Mouse (Mus musculus): ENCODE measurements at regions not wholly inside any gene's neighbourhood (a gene's known extent, or its start where the extent isn't known, plus 50 kb on each side); places are given as distances from the start of the nearest gene placed in this dataset.

GRCm38 (mm10) chr13:71068757-71069201 is 227.2 kb upstream of the Adamts16 start:
- ATAC-seq = peak; percentile 46

DNA sequence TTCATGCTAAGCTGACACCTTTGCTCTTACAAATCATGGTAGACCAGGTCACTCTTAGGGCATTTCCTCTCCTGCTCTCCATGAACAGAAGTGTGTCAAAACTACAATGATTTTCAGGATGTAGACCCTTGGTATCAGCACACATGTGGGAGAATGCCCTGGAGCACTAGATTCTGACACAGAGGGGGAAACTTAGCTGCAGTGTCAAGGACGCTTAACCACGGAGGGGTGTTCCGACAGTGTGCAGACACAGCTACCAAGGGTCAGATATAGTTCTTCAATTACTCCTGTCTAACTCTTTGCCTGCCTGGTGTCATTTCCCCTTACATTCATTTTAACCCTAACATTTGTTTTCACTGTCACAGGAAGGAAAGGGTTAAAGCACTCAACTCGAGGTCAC is 226.4 kb upstream of the Adamts16 start:
- Histone ChIP-seq H3K36me3 (ENCODE audit: control insufficient read depth, insufficient read depth, low read length) (no peaks in the 10 kb centered on the region), H3K4me2 (ENCODE audit: low read length) (no peak overlapping the region; the same call in 1 of the 2 replicates), H3K27ac (ENCODE audit: low read depth, low read length) (no peak overlapping the region), H3K27me3 (replicated peaks; ENCODE audit: control insufficient read depth, insufficient read depth, low read length) (no peaks in the 10 kb centered on the region; the same call in 1 of the 2 replicates), H3K4me1 (ENCODE audit: control insufficient read depth, insufficient read depth, low read depth, low read length) (peaks cover 11% of the 10 kb centered on the region), H3K9me3 (ENCODE audit: control insufficient read depth, low read length) (no peaks in the 10 kb centered on the region), H3K4me3 (ENCODE audit: low read length) (no peak overlapping the region), H3K9ac (ENCODE audit: low read depth, low read length) (no peak overlapping the region)
- WGBS = 41% methylated on average over 4 of the region's 4 CpGs
- ATAC-seq = no peak

More at GRCm38 (mm10) chr13:71068757-71069201, 227.2 kb upstream of the Adamts16 start:
- Histone ChIP-seq H3K4me2 (ENCODE audit: low read length) (peak overlapping the region; percentile 33), H3K4me3 (ENCODE audit: low read length) (no peak overlapping the region), H3K4me1 (ENCODE audit: control insufficient read depth, insufficient read depth, low read depth, low read length) (peaks cover 11% of the 10 kb centered on the region), H3K9ac (ENCODE audit: low read depth, low read length) (peak overlapping the region; percentile 41; the same call in 1 of the 2 replicates), H3K27ac (ENCODE audit: low read depth, low read length) (no peak overlapping the region), H3K9me3 (ENCODE audit: control insufficient read depth, low read length) (no peaks in the 10 kb centered on the region), H3K36me3 (ENCODE audit: control insufficient read depth, insufficient read depth, low read length) (no peaks in the 10 kb centered on the region), H3K27me3 (replicated peaks; ENCODE audit: control insufficient read depth, insufficient read depth, low read length) (no peaks in the 10 kb centered on the region; the same call in 1 of the 2 replicates)
- 34% methylated on average over 11 of the region's 11 CpGs for WGBS

DNA sequence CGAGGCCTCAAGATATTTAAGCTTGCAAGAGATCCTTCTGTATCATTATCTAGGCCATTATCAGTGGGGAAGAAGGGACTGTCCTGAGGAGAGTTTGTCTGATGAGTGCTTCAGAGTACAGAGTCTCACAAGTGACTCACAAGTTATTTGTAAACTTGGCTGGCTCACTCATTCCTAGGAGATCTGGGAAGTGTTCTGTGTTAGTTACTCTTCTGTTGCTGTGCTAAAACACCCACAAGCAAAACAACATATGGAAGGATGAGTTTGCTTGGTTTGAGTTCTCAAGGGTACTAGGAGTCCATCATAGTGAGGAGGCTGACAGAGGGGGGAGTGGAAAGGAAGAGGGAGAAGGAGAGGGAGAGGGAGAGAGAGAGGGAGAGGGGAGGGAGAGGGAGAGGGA is 224.0 kb upstream of the Adamts16 start:
- ATAC-seq = no peak

DNA sequence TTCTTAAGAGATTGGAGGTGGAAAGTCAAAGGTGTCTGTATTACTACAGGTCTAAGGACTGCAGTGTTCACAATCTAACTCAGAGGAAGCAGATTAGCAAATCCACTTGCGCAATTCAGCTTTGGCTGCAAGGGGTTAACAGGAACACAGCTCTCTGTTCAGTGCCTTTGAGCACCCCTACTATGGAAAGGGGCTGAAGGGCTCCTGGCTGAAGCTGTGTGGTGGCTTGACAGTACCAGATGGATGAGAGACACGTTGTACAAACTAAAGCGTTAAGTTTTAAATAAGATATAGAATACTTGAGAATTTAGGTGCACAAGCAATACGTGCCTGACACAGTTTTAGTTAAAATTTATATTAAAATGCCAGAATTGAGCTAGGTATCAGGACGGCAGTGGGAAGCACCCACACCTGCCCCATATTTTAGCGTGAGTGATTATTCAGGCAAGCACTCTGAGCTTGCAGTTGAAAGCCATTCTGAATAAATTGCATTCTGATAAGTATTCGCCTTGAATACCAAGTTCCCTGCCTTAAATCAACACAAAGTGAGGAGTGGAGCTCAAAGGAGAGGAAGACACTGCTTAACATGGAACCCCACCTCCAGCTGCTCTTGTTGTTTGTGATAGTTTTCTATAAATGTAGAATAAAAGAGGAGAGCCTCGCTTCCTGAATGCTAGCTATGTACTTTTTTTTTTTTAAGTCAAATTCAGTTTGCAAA is 223.1 kb upstream of the Adamts16 start:
- H3K9ac ChIP-seq (ENCODE audit: low read depth, low read length) = no peak overlapping the region

More for the DNA sequence above, 224.0 kb upstream of the Adamts16 start:
- no peak overlapping the region for H3K27ac ChIP-seq (ENCODE audit: low read depth, low read length)
- 83% methylated on average over 1 of the region's 1 CpGs for WGBS
- no peak overlapping the region for H3K9ac ChIP-seq (ENCODE audit: low read depth, low read length)
- peaks cover 11% of the 10 kb centered on the region for H3K4me1 ChIP-seq (ENCODE audit: control insufficient read depth, insufficient read depth, low read depth, low read length)
- H3K4me3 ChIP-seq (ENCODE audit: low read length) = no peak overlapping the region
- H3K36me3 ChIP-seq (ENCODE audit: control insufficient read depth, insufficient read depth, low read length) = no peaks in the 10 kb centered on the region
- H3K9me3 ChIP-seq (ENCODE audit: control insufficient read depth, low read length) = no peaks in the 10 kb centered on the region
- H3K27me3 ChIP-seq (replicated peaks; ENCODE audit: control insufficient read depth, insufficient read depth, low read length) = no peaks in the 10 kb centered on the region
- H3K4me2 ChIP-seq (ENCODE audit: low read length) = no peak overlapping the region

GRCm38 (mm10) chr13:71053361-71054264 is 212.0 kb upstream of the Adamts16 start:
- ATAC-seq = peak; percentile 65
- WGBS = 60% methylated on average over 21 of the region's 21 CpGs
- no peaks in the 10 kb centered on the region for H3K36me3 ChIP-seq (ENCODE audit: control insufficient read depth, insufficient read depth, low read length)
- peak overlapping the region; percentile 16; the same call in 1 of the 2 replicates for H3K4me2 ChIP-seq (ENCODE audit: low read length)
- H3K9ac ChIP-seq (ENCODE audit: low read depth, low read length) = no peak overlapping the region
- no peak overlapping the region for H3K27ac ChIP-seq (ENCODE audit: low read depth, low read length)
- no peaks in the 10 kb centered on the region for H3K27me3 ChIP-seq (replicated peaks; ENCODE audit: control insufficient read depth, insufficient read depth, low read length)
- no peaks in the 10 kb centered on the region for H3K4me1 ChIP-seq (ENCODE audit: control insufficient read depth, insufficient read depth, low read depth, low read length)
- no peaks in the 10 kb centered on the region for H3K9me3 ChIP-seq (ENCODE audit: control insufficient read depth, low read length)
- H3K4me3 ChIP-seq (ENCODE audit: low read length) = no peak overlapping the region

More for the DNA sequence above, 223.1 kb upstream of the Adamts16 start:
- Histone ChIP-seq H3K9me3 (ENCODE audit: control insufficient read depth, low read length) (no peaks in the 10 kb centered on the region), H3K4me2 (ENCODE audit: low read length) (no peak overlapping the region), H3K4me1 (ENCODE audit: control insufficient read depth, insufficient read depth, low read depth, low read length) (peaks cover 11% of the 10 kb centered on the region), H3K27me3 (replicated peaks; ENCODE audit: control insufficient read depth, insufficient read depth, low read length) (no peaks in the 10 kb centered on the region), H3K36me3 (ENCODE audit: control insufficient read depth, insufficient read depth, low read length) (no peaks in the 10 kb centered on the region), H3K27ac (ENCODE audit: low read depth, low read length) (no peak overlapping the region), H3K4me3 (ENCODE audit: low read length) (no peak overlapping the region)
- 65% methylated on average over 8 of the region's 8 CpGs for WGBS
- ATAC-seq = peak; percentile 77; the same call in 1 of the 2 replicates

DNA sequence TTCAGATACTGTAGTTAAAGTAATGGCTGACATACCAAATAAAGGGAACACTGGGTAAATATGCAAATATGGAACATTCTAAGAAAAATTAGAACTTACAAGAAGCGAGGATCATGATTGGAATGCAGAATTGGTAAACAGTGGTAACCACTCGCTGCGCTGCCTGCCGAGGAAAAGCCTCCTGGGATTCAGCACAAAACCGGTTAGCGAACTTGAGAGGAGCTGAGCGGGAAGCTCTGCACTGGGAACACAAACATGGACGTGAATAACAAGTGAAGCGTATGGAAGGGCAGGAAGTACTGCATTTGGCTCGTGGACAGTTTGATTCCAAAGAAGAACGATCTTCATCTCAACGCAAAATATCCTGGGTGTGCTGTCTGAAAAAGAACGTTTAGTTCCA is 209.0 kb upstream of the Adamts16 start:
- WGBS = 29% methylated on average over 13 of the region's 13 CpGs
- Histone ChIP-seq H3K4me1 (ENCODE audit: control insufficient read depth, insufficient read depth, low read depth, low read length) (no peaks in the 10 kb centered on the region), H3K27me3 (replicated peaks; ENCODE audit: control insufficient read depth, insufficient read depth, low read length) (no peaks in the 10 kb centered on the region), H3K36me3 (ENCODE audit: control insufficient read depth, insufficient read depth, low read length) (no peaks in the 10 kb centered on the region), H3K27ac (ENCODE audit: low read depth, low read length) (no peak overlapping the region), H3K4me3 (ENCODE audit: low read length) (no peak overlapping the region), H3K9ac (ENCODE audit: low read depth, low read length) (no peak overlapping the region), H3K9me3 (ENCODE audit: control insufficient read depth, low read length) (no peaks in the 10 kb centered on the region), H3K4me2 (ENCODE audit: low read length) (peak overlapping the region; percentile 18)
- no peak for ATAC-seq

DNA sequence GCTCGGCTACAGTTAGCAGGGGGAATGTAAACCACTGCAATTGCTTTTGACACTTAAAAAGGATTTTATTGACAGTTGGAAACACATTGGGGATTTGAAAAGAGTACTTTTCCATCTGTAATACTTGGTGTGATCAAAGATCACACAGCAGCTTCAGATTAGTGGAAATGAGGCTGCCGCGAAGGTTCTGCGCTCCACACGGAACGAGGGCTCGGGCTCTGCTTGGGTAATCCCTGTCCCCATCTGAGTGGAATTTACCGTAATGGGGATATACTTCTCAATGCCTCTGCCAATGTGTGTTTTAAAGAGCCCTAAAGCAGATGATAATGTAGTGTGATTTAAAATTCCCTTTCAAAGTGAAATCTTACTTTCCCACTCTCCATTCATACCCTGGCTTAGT is 194.4 kb upstream of the Adamts16 start:
- H3K27ac ChIP-seq (ENCODE audit: low read depth, low read length) = no peak overlapping the region
- H3K4me1 ChIP-seq (ENCODE audit: control insufficient read depth, insufficient read depth, low read depth, low read length) = no peaks in the 10 kb centered on the region
- no peaks in the 10 kb centered on the region for H3K36me3 ChIP-seq (ENCODE audit: control insufficient read depth, insufficient read depth, low read length)
- no peak overlapping the region for H3K9ac ChIP-seq (ENCODE audit: low read depth, low read length)
- ATAC-seq = no peak
- H3K4me3 ChIP-seq (ENCODE audit: low read length) = no peak overlapping the region
- H3K4me2 ChIP-seq (ENCODE audit: low read length) = no peak overlapping the region
- 75% methylated on average over 8 of the region's 8 CpGs for whole genome bisulfite sequencing
- no peaks in the 10 kb centered on the region for H3K27me3 ChIP-seq (replicated peaks; ENCODE audit: control insufficient read depth, insufficient read depth, low read length)
- H3K9me3 ChIP-seq (ENCODE audit: control insufficient read depth, low read length) = no peaks in the 10 kb centered on the region

DNA sequence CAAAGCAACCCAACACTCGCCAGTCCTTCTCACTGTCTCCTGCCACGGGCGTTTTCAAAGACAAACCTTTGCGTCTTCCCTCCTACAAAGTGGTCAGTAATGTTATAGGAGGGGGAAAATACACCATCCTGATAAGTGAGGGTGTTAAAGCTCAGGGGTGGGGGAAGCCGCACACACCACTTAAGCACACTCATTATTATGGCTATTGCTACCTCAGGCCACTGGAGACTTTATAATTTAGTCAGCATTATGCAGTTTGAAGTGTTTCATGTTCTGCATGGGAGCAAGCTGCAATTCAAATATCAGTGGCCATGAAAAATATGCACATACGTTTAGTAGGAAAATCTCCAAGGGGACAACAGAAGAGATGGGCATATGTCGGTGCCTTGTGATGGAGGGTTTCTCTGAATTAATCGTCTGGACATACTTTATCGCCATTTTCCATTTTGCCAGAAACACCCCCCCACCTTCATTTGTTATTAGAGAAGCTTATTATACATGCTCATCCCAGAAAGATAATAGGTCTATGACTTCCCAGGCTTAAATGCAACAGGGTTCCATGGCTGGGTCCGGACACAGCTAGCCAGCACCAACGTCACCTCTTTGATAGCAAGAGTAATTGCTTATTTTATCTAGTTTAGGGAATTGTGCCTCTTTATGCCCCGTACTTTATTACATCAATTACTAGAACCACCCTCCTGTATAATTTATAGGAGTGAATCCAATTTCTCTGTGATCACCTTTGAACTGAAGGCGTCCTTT is 193.5 kb upstream of the Adamts16 start:
- H3K9me3 ChIP-seq (ENCODE audit: control insufficient read depth, low read length) = no peaks in the 10 kb centered on the region
- H3K36me3 ChIP-seq (ENCODE audit: control insufficient read depth, insufficient read depth, low read length) = no peaks in the 10 kb centered on the region
- no peak for ATAC-seq
- H3K27me3 ChIP-seq (replicated peaks; ENCODE audit: control insufficient read depth, insufficient read depth, low read length) = no peaks in the 10 kb centered on the region
- no peak overlapping the region for H3K9ac ChIP-seq (ENCODE audit: low read depth, low read length)
- WGBS = 45% methylated on average over 13 of the region's 13 CpGs
- H3K4me2 ChIP-seq (ENCODE audit: low read length) = no peak overlapping the region
- H3K27ac ChIP-seq (ENCODE audit: low read depth, low read length) = no peak overlapping the region
- H3K4me1 ChIP-seq (ENCODE audit: control insufficient read depth, insufficient read depth, low read depth, low read length) = no peaks in the 10 kb centered on the region
- H3K4me3 ChIP-seq (ENCODE audit: low read length) = no peak overlapping the region

Data from hindbrain, embryonic 16.5 days (tissue).